Mouse (Mus musculus): ENCODE results near the gene Trio.

GRCm38 (mm10) chr15:28041158-28041865, 15.7 kb upstream of the Trio start:
- TF ChIP-seq TAL1 (IDR thresholded peaks at IDR 0.05; ENCODE audit: low read length), result no peak
- TF ChIP-seq GATA1 (IDR thresholded peaks at IDR 0.05; ENCODE audit: low read length), result no peak
